Mouse (Mus musculus): Measurements from ENCODE around the gene C2cd2. TPM values are rescaled to one million over a fixed set of nuclear protein-coding genes. Genes with fewer than 3 reads are reported as not detected.
A peak's percentile ranks its signal among the peaks of the same experiment; 100 is the strongest.
"Not testable (repeated sequence)": the region's sequence is repeated elsewhere in the genome, so short reads cannot be mapped to it uniquely, and the experiment has no call there.

C2cd2 gene
- total RNA-seq, 2 experiments from 2014 or later, result 17.4 to 22.7 TPM

DNA sequence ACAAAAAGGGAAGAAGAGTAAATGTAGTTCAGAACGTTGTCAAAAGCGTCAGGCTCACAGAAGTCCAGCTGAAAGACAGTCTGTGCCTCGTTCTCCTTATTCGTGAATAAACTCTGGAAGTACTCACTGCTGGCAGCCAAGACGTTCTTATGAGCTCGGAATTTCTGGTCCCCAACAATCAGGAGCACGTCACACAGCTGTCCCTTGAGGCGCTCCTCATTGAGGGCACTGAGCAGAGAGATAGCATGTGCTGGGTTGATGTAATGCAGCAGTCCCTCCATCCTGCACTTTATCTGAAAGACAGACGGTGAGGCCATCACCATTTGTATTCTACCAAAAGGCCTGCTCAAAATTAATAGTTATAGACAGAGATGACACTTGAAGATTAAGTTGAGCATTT, 9.6 kb downstream of the C2cd2 start:
- DNase-seq (ENCODE audit: low spot score in 2 of 2), result no peak
- intact Hi-C loops (cut with DNase I), result no loop called here

DNA sequence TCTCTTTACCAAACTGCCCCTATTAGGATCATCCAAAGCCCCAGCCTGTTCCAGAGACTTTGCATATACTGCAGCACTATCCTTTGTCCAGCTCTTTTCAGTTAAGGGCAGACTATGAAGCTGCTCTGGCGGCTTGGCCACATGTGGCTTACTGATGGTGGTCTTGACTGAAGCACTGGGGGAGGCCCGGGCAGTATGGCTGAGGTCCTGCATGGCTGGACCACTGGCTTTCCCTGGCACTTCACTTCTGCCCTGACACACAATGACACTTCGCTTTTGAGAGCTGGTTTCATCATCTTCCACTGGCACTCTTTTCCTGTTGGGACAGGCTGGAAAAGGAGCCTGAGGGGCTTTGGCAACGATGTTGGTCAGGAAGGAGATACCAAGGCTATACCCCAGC, 10.0 kb downstream of the C2cd2 start:
- intact Hi-C loops (cut with DNase I), result no loop called here
- no peak for DNase-seq (ENCODE audit: low spot score in 2 of 2)

GRCm38 (mm10) chr16:97950061-97950460, 12.3 kb downstream of the C2cd2 start:
- intact Hi-C loops (cut with DNase I), result no loop called here
- DNase-seq (ENCODE audit: low spot score in 2 of 2), result no peak

DNA sequence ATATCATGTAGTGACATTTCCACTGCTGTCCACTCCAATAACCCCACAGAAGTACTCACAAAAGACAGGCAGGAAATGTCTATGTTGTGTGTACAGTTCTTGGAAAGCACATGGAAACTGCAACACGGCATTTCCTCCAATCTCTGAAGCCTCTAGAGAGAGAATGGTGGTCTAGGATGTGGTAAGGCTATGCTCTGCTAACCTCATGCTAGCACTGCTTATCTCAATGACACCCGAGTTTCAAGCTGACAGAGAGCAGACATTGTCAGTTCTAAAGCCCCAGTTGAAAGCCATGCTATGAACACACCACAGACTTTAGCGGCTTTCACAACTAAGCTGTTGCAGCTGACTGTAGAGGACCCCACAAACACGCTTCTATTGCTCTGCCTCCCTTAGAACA, 13.6 kb downstream of the C2cd2 start:
- DNase-seq (ENCODE audit: low spot score in 2 of 2), result no peak
- intact Hi-C loops (cut with DNase I), result no loop called here

- intact Hi-C loops (cut with DNase I); DNase-seq (ENCODE audit: low spot score in 2 of 2): not testable (repeated sequence)
Measured at GRCm38 (mm10) chr16:97946993-97947392, 15.4 kb downstream of the C2cd2 start.

DNA sequence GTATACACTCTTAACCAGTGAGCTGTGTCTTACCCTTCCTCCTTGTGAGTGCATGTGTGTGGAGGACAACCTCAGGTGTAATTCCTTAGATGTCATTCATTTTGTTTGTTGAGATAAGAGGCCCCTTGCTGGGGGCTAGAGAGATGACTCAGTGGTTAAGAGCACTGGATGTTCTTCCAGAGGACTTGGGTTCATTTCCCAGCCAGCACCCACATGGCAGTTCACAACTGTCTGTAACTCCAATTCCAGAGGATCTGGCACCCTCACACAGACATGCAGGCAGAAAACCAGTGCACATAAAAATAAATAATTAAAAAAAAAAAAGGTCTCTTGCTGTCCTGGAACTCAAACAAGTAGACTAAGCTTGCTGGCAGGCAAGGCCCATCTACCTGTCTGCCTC, 20.6 kb downstream of the C2cd2 start:
- intact Hi-C loops (cut with DNase I), result no loop called here
- no peak for DNase-seq (ENCODE audit: low spot score in 2 of 2)

- DNase-seq (ENCODE audit: low spot score in 2 of 2), result no peak
- intact Hi-C loops (cut with DNase I), result no loop called here
Measured at GRCm38 (mm10) chr16:97940471-97940973, 21.9 kb downstream of the C2cd2 start.

- no peak for DNase-seq (ENCODE audit: low spot score in 2 of 2)
- intact Hi-C loops (cut with DNase I), result no loop called here
Measured at GRCm38 (mm10) chr16:97935815-97936214, 26.6 kb downstream of the C2cd2 start.

DNA sequence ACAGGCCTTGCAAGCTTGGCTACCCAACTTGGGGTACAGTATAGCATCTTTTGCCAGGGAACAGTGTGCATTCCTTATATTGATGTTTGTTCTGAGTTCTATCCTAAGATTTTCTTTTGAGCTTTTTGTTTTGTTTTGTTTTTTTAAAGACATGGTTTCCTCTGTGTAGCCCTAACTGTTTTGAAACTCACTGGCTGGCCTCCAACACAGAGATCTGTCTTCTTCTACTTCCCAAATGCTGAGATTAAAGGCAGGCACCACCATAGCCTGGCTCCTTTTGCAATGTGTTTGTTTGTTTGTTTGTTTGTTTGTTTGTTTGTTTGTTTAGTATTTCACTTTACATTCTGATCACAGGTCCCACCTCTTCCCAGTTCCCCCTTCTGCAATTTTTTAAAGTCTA, 32.2 kb downstream of the C2cd2 start:
- no peak for DNase-seq (ENCODE audit: low spot score in 2 of 2)
- intact Hi-C loops (cut with DNase I), result no loop called here

GRCm38 (mm10) chr16:97929520-97929919, 32.9 kb downstream of the C2cd2 start:
- intact Hi-C loops (cut with DNase I), result no loop called here
- DNase-seq (ENCODE audit: low spot score in 2 of 2), result no peak

- intact Hi-C loops (cut with DNase I), result no loop called here
- no peak for DNase-seq (ENCODE audit: low spot score in 2 of 2)
Measured at GRCm38 (mm10) chr16:97927331-97927938, 35.0 kb downstream of the C2cd2 start.

DNA sequence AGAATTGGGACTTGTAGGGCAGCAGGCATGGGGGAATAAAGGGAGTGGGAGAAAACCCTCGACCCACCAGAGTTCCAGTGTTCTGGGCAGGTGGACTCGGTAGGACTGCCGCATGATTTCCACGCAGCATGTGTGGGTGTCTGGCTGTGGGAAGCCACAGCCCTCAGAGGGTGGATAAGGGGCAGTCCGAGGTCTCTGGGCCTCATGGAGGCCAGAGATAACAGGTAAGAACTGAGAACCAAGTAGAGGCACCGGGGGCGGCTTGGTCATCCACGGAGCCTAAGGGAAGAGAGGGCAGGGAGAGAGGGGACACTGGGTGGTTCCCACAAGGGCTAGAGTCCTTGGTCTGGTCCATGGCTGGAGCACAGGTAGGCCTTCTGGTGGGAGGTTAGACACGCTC, 36.0 kb downstream of the C2cd2 start:
- intact Hi-C loops (cut with DNase I), result no loop called here
- DNase-seq (ENCODE audit: low spot score in 2 of 2), result no peak

DNA sequence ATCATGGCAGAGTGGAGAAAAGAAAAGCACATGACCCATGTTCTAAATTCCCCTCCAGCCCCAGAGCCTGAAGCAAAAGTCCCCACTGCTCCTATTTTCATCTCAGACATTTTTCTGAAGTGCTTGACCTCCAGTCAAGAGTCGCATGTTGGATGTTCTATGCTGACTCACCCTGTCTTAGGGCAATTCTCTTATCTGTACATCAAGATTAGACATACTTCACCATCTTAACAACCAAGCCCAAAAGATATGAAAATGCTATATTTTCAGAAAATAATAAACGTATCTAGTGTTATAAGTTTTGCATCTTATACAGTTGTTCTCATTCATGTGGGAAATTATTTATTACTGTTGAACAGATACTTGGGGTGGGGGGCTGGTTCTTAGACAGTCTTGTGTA, 36.6 kb downstream of the C2cd2 start:
- DNase-seq (ENCODE audit: low spot score in 2 of 2), result no peak
- intact Hi-C loops (cut with DNase I), result no loop called here

DNA sequence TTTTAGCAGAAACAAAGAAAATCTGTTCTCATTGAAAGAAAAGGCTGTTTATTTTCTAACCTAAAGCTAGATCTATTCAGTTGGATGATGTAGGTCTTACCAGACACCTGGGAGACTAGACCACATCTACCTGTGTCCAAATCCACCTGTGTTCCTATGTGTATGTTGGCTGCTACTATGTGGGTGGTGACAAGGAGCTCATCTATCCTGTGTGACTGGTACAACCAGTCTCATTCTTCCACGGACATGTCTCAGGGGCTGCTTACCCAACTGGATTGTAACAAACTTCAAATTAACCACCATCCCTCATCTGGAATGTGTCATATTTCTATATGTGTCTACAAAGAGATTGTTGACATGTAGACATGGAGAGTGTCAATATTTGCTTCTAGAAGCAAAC, 38.7 kb downstream of the C2cd2 start:
- intact Hi-C loops (cut with DNase I), result loop anchor here (5.0 kb wide), 1 partner anchor 71 kb away; the partner anchor contains the start of gene Prdm15

GRCm38 (mm10) chr16:97922779-97923126, 39.6 kb downstream of the C2cd2 start:
- no peak for DNase-seq (ENCODE audit: low spot score in 2 of 2)
- intact Hi-C loops (cut with DNase I), result loop anchor here (5.0 kb wide), 1 partner anchor 70 kb away; the partner anchor contains the start of gene Prdm15

More for the DNA sequence above, 38.7 kb downstream of the C2cd2 start:
- DNase-seq (ENCODE audit: low spot score in 2 of 2), result no peak

DNA sequence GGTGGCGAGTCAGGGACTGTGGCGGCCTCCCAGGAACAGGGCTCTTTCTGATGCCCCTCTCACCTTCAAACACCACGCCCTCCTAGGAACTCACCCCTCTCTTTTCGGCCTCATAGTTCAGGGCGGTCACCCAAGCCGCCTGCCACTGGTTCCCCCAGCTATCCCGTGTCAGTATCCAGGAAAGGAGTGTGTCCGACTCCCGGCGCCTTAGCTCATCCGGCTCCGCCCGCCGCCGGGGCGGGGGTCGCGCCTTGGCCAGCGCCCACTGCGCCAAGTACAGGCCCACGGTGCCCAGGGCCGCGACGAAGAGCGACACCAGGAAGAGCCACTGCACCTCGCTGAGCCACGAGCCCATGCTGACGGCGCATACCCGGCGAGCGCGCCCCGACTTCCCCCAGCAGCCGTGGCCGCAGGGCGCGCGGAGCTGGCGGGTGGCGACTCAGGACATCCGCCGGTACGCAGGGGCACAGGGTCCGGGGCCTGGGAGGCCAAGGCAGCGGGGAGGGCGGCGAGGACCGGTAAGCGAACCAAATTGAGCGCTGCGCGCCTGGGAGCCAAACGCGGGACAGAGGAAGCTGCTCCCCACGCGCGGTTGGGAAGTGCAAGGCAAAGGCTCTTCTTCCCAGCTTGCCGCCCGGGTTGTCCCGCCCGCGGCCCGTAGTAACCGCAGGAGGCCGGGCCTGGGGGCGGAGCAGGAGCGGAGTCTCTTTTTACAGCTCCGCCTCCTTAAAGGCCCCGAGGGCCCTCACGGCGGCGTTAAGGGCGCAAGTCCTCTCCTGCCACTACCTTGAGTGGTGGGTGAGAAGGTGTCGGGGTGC, 40.2 kb downstream of the C2cd2 start:
- intact Hi-C loops (cut with DNase I), result loop anchor here (5.0 kb wide), 1 partner anchor 70 kb away; the partner anchor contains the start of gene Prdm15
- peak; percentile 66 to 82 for DNase-seq (ENCODE audit: low spot score in 2 of 2)

DNA sequence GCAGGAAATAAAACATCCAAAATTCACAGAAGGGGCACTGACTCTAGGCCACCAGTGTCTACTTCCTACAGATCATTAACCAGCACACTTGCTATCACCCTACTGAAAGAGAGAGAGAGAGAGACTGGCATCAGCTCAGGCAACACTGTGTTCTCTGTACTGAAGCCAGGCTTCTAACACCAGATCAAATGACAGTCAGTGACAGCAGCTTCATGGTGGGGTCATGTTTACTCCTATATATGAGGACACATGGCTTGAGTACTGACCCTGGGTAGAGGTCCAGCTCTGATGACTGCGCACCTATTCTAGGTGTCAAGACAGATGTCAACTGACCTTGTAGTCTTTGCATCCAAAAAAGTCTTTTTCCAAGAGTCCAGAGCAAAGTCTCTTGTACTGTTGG, 41.8 kb downstream of the C2cd2 start:
- no peak for DNase-seq (ENCODE audit: low spot score in 2 of 2)
- intact Hi-C loops (cut with DNase I), result loop anchor here (5.0 kb wide), 1 partner anchor 68 kb away; the partner anchor contains the start of gene Prdm15

DNA sequence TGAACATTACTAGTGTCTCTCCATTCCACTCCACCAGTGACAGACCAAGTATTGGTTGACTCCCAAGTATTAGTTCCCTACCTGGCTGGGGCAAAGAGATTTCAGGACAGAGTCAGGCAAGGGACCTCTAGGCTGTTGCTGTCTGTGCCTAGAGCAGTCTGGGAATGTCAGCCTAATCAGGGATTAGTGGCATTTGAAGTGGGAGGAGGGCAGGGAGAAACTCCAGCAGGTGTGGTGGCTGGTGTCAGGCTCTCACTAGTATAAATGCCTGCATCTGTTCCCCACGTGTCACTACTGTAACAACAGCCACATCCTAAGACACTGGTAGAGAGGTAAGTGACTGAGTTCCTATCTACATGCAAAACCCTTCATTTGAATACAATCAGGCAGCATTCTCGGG, 42.6 kb downstream of the C2cd2 start:
- DNase-seq (ENCODE audit: low spot score in 2 of 2), result no peak
- intact Hi-C loops (cut with DNase I), result loop anchor here (5.0 kb wide), 1 partner anchor 67 kb away; the partner anchor contains the start of gene Prdm15

DNA sequence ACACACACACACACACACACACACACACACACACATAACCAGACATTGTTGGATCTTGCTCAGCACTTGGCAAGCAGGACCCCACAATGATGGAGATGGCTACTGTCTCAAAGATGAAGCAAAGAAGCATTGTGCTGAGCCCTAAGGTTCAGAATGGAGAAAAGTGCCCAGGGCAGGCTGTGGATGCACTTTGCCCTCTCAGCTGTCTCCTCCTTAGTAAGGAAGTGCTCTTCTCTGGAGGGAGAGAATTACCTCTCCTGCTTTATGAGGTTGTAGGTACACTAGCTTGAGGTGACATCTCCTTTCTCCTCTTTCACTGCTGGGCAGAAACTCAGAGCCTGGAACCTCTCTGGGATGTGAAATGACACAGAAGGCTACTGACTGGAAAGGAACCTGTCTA, 49.5 kb downstream of the C2cd2 start:
- intact Hi-C loops (cut with DNase I), result no loop called here
- no peak for DNase-seq (ENCODE audit: low spot score in 2 of 2)

DNA sequence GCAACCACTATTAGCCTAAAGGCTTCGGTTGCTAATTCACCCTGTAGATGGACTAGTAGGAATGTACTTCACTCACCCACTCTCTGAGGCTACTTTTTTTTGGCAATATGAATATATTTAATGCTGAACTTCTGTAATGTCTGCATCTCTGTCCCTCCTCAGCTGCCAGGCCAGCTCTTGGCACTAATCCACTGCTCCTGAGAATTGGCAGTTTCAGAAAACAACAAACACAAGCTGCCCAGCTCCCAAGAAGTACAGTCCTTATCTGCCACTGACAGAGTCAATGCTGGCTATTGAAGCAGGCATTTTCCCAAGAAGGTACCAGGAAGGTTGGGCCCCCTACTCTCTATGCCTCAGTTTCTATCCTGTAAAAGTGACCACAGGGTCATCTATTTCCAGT, 53.0 kb downstream of the C2cd2 start:
- DNase-seq (ENCODE audit: low spot score in 2 of 2), result no peak
- intact Hi-C loops (cut with DNase I), result no loop called here

GRCm38 (mm10) chr16:97907496-97907895, 54.9 kb downstream of the C2cd2 start:
- DNase-seq (ENCODE audit: low spot score in 2 of 2), result no peak

More at GRCm38 (mm10) chr16:97907496-97907895, 54.9 kb downstream of the C2cd2 start:
- intact Hi-C loops (cut with DNase I), result no loop called here
